Mouse (Mus musculus): ENCODE results near the gene D1Pas1.

The D1Pas1 gene

DNA sequence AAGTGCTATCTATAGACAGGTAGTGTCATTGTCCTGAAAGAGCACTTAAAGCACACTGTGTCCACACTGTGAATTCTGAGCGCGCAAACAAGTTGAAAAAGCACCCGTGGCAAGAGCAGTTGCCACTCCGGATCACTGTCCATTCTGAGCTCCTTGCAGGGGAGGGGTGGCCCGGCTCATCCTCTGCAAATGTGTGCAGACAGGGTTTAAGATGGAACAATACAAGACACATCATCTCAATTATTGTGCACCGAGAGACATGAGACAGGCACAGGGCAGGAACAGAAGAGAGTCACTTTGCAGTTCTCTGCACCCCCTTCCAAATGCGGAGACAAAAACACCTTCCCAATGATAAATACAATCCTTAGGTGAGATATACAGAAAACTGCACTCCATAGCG, 19.3 kb downstream of the D1Pas1 start:
- in situ Hi-C loops (cut with MboI, MseI), result no loop called here

DNA sequence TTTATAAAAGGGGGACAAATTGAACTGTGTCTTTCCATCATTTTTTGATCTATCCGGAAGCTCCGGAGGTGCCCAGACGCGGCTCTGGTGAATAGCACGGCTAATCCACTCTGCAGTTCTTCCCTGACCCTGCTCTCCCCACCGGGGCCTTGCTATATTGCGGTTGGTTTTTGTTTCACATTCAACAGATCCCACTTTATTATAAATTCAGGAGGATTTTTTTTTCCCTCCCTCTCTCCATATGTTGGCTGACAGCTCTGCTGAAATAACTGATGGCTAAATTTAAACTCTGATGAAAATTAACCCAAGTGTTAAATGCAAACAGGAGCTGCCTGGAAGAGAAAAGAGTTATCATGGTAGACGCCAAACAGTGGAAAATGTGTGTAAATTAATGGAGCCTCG, 21.1 kb downstream of the D1Pas1 start:
- in situ Hi-C loops (cut with MboI, MseI), result no loop called here

DNA sequence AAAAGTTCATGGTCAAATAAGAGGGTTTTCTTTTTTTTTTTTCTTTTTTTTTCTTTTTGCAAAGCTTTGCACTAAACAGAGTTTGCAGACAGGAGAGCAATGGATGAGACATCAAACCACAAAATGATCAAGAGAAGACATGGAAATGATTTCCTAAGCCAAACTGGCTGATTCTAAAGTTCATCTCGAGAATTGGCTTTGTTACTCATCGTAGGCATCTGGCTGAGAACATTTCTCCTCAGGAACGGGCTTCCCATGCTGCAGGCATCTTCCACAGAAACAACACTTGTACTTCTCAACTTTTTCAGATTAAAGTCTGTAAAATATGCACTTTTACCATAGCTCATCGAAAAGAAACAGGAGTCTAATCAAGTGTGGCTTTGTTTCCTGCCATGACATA, 21.6 kb downstream of the D1Pas1 start:
- in situ Hi-C loops (cut with MboI, MseI), result no loop called here

DNA sequence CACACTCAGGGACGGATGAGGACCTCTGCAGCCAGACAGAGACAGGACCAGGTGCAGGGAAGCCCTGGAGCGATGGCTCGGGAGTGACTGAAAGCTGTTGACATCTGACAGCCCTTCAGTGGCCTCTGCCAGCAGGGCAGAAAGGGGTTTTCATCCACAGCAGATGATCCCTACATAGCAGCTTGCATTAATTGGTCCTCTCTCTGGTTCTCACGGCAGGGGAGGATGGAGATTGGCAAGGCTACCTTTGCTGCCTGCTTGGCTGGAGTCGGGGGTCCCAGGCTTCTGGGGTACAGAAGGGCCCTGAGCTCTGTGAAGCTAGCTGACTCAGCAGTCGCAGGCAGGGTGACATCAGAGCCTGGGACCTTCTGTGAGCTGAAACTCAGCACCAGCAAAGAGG, 24.3 kb downstream of the D1Pas1 start:
- in situ Hi-C loops (cut with MboI, MseI), result no loop called here

DNA sequence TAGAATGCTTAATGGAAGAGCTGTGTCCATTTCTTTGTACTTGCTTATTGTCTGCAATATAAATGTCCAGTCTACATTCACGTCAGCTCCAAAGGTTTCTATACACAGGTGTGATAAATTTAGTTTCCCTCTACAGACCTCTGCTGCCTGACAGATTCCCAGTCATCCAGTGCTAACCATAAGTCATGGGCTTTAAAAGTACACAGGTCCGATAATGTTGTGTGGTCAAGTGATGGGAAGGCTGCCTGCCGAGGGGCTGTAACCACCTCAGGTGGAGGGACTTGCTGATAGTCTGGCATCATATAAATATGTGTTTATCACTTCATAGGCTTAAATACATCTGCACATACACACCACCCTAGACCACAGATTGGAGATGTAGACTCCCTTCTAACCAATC, 24.9 kb downstream of the D1Pas1 start:
- in situ Hi-C loops (cut with MboI, MseI), result no loop called here

DNA sequence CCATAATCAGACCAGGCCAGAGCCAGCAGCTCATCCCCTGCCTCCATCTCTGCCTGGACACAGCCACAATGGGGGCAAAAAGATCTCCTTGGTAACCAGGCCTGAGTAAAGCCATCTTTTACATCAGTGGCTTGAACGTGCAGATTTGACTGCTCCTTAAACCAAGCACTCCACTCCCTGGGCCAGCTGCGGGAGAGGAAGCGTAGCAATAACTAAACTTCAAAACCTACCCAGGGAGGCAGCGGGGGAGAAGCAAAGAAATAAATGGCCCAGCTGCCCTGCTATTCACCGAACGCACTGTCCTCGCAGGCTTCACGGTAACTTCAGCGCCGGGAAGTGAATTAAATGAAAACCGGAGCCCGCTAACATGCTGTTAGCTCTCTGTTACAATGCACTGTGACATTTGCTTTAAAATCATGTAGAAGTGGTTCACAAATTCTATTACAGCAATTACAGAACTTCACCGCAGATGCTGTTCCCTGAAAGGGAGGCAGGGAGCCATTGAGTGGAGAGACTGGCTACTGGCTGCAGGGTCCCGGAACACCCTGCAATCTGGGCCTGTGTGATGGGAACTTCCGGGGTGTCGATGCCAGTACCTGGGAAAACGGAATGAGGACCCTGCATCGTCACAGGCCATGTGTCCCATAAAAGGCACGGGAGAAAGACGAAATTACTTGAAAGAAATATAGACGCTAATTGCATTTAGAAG, 30.5 kb downstream of the D1Pas1 start:
- in situ Hi-C loops (cut with MboI, MseI), result no loop called here

DNA sequence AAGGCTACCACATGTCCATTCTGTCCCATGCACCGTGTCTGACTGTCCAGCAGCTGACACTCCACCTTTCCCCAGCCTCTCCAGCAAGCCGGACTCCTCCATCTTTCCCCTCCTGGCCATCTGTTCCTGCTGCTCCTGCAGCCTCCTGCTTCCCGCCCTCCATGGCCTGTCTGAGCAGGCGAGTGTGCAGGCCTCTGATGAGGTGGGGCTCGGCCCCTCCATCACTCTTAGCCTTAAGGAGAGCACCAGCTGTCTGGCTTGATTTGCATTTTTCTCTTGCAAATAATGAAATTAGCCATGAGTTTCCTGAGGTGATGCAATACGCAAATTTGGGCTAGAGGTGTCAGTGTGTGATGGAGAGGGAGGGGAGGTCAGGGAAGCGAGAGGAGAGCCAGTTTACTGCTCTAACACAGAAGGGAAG, 36.2 kb downstream of the D1Pas1 start:
- in situ Hi-C loops (cut with MboI, MseI), result no loop called here

DNA sequence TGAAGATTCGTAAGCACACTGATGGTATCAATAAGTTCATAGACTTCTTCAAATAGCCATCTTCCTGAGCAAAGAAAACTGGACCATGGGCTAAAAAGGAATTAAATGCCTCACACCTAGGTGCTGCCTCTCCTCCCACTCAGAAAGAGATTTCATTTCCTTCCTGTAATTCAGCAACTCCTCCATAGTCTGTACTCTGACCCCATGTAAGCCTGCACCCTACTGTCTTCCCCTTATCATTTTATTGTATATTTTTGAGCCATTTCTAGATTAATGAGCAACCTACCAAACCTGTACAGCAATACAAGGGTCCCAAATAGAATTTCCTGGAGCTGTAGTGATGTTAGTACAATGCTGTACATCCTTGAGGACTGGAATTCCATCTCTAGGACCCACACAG, 37.1 kb downstream of the D1Pas1 start:
- in situ Hi-C loops (cut with MboI, MseI), result no loop called here

DNA sequence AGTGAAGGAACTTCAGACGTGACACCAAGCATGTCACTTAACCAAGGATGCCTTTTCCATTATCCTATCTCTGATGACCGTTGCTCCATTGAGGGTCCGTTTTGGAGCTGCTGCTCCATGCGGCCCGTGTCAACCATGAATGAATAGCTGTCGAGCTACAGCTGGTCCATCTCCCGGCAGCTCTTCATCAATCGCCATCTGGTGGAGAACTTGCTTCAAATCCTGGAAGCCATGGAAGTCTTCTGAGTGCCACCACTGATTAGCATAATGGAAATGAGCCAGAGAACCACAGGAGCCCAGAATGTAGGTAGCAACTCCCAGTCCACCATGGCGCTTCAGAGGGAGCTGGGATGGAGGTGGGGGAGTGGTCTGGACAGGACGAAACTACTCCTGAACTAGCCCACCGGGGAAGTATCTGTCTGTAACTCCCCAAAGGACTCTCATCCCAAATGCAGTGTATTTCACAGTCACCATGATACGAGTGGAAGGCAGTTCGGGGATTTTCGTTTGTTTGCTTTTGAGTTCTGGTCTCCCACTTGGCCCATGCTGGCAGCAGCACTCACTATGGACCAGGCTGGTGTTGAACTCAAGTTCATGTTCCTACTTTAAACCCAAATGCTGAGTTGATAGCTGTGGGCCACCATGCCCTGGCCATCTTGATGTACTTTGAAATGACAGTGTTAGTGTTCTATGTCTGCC, 39.2 kb downstream of the D1Pas1 start:
- in situ Hi-C loops (cut with MboI, MseI), result no loop called here

DNA sequence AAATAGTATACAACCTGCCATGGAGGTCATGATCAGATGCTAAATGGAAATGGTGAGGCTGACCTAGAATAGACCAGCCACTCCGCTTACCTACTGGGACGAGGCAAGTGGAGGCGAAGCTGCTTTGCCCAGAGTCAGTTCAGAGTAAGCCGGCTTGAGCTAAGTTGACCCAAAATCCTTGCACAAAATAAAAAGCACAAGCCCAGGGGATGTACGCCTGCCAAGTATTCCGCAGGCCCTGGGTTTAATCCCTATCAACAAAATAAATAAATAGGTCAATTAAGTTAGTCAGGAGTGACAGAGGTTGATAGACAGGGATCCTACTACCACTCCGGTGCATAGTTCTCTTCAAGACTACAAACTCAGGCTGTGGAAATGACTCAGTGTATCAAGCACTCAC, 41.0 kb downstream of the D1Pas1 start:
- in situ Hi-C loops (cut with MboI, MseI), result no loop called here

DNA sequence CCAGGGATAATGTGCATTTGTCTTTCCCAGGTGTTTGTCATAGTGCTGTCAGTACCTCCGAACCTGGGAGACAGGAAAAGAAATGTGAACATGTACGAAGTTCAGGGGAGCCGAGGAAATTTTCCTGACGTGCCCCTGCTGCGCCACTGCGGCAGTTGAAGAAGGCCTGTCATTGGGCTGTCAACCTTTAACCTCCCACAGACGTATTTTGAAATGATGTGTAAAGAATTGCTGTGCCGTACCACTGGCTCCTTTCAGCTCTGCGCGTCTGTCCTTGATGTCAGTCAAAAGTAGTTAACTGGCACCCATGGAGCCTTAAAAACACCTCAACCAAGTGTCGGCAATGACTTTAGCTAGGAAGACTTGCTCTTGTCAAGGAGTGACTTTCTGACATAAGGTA, 42.9 kb downstream of the D1Pas1 start:
- in situ Hi-C loops (cut with MboI, MseI), result no loop called here

DNA sequence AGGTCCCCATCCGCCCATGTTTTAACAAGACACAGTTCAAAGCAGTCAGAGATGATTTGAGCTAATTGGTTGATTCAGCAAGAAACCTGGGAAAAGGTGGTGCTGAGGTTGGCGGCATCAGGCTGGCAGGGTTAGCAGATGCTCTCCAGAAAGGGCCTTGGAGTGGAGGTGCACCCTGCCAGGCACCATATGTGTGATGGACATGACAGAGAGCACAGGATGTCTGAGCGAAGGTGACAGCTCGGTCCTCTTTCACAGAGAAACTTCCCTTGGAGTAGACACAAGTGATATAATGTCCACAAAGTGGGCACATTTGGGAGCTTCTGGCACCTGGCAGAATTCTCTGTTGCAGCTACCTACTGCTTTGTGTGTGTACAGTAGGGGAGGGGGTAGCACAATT, 44.4 kb downstream of the D1Pas1 start:
- in situ Hi-C loops (cut with MboI, MseI), result no loop called here

DNA sequence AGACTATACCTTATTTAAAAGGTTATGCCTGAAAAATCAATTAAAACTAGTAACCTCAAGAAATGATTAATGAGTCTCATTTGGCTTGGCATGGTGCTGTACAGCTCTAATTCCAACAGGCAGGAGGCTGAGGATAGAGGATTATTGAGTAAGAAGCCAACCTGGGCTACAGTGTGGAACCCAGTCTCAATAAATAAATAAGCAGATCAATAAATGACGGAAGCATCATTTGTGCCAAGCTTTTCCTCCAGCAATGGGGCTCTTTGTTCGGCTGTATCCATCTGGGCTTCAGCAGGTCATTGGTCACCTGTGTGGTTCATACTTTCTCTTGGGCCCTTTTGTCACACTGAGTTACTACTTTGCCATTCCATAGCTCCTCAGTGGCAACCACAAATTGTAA, 46.9 kb downstream of the D1Pas1 start:
- in situ Hi-C loops (cut with MboI, MseI), result no loop called here

DNA sequence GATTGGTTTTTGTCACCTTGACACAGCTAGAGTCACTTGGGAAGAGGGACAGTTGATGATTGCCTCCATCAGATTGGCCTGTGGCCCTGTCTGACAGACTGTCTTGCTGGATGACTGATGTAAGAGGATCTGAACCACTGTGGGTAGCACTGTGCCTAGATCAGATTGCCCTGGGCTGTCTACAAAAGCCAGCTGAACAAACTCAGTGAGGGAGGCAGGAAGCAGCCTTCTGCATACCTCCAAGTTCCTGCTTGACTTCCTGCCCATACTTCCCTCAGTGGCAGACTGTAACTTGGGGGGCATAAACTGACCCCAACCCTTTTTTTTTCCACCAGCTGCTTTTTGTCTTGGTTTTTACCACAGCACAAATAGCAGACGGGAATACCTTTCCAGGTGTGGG, 48.5 kb downstream of the D1Pas1 start:
- in situ Hi-C loops (cut with MboI, MseI), result no loop called here

DNA sequence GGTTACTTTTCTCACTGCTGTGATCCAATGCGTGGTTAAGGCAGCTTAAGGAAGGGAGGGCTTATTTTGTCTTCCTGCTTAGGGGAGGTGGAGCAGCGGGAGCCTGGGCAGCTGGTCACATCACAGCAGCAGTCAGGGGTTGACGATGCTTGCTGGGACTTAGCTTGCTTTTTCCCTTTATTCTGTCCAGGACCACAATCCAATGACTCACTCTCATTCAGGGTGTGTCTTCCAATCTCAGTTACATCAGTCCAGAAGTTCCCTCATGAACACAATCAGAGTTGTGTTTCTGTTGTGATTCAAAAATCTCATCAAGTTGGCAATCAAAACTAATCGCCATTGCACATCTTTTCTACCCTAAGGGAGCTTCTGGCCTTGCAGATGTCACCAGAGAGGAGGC, 48.9 kb downstream of the D1Pas1 start:
- in situ Hi-C loops (cut with MboI, MseI), result no loop called here

DNA sequence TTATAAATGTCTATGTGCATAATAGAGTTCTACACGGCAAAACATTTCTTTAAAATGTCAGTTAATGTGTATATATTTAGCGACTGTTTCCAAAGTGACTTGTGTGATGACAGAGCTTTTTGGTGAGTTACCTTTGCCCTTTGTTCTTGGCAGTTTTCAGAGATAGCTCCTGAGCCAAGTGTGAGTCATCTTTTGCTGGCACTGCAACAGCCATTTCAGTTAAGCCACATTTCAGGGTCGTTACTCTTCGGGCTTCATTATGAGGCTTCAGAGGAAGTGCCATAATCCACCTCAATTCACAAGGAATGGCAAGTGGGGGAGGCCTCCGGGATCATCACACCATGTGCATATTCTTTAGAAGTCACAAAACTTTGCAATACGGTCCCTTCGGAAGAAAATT, 52.8 kb downstream of the D1Pas1 start:
- in situ Hi-C loops (cut with MboI, MseI), result no loop called here
